ENCODE assay signal across 12 mouse cellular contexts in genomic region chr7:112444985-112445367, GRCm38 (mm10). TPM values are rescaled to one million over a fixed set of nuclear protein-coding genes. Genes with fewer than 3 reads are reported as not detected.
DNase-seq lines count a peak whose midpoint lies in the region; ATAC-seq and TF ChIP-seq lines count a peak whose summit lies in the region.
"Had no signal": no experiment of that assay in that cellular context is flagged by ENCODE, and none has a peak within 500 bp of the region (broad histone marks: within the 10 kb centered on the region; RNA-seq: fewer than 3 reads in every experiment).

No protein-coding gene starts in this region.

- H3K4me2 ChIP-seq in heart, embryonic 12.5 days: peak overlapping the region; percentile 54
- 0 out of 2 replicates have a peak overlapping the region, but pooled peaks have one; percentile 19 for H3K4me2 ChIP-seq in lung, postnatal 0 days (replicated peaks; ENCODE audit: low read depth, low read length)
- H3K4me2 ChIP-seq in liver, postnatal 0 days (ENCODE audit: low read depth, low read length): peak overlapping the region; percentile 27; the same call in 1 of the 2 replicates
- peak overlapping the region; percentile 40 for H3K4me2 ChIP-seq in stomach, postnatal 0 days (replicated peaks; ENCODE audit: low read depth)

- no peaks in the 10 kb centered on the region for H3K27me3 ChIP-seq in heart, embryonic 12.5 days (replicated peaks)
- no peaks in the 10 kb centered on the region for H3K27me3 ChIP-seq in lung, postnatal 0 days (replicated peaks; ENCODE audit: insufficient read depth, low read length)
- H3K27me3 ChIP-seq in liver, postnatal 0 days (ENCODE audit: insufficient read depth, low read length): no peaks in the 10 kb centered on the region
- no peaks in the 10 kb centered on the region for H3K27me3 ChIP-seq in stomach, postnatal 0 days (ENCODE audit: control insufficient read depth, insufficient read depth, low read length)

- H3K4me1 ChIP-seq in heart, embryonic 12.5 days (replicated peaks): peaks cover 60% of the 10 kb centered on the region
- peaks cover 10% of the 10 kb centered on the region for H3K4me1 ChIP-seq in lung, postnatal 0 days (ENCODE audit: insufficient read depth, low read depth, low read length)
- peaks cover 18% of the 10 kb centered on the region for H3K4me1 ChIP-seq in liver, postnatal 0 days (ENCODE audit: insufficient read depth)
- peaks cover 18% of the 10 kb centered on the region for H3K4me1 ChIP-seq in stomach, postnatal 0 days (replicated peaks; ENCODE audit: control insufficient read depth, insufficient read depth)
- H3K4me1 ChIP-seq: megakaryocyte, embryonic 14.5 days had no signal

- intact Hi-C loops in heart, postnatal 14 days (cut with DNase I): no loop called here

- peak overlapping the region; percentile 50 for H3K27ac ChIP-seq in heart, embryonic 12.5 days (ENCODE audit: poor library complexity, severe bottlenecking)
- H3K27ac ChIP-seq in lung, postnatal 0 days (ENCODE audit: low read length): peak overlapping the region; percentile 40
- H3K27ac ChIP-seq in liver, postnatal 0 days (ENCODE audit: low read depth): no peak overlapping the region
- H3K27ac ChIP-seq in stomach, postnatal 0 days (replicated peaks): peak overlapping the region; percentile 81

- H3K9ac ChIP-seq in heart, embryonic 12.5 days: 0 out of 2 replicates have a peak overlapping the region, but pooled peaks have one; percentile 15
- H3K9ac ChIP-seq in lung, postnatal 0 days (replicated peaks; ENCODE audit: low read depth): no peak overlapping the region
- H3K9ac ChIP-seq in liver, postnatal 0 days (replicated peaks): no peak overlapping the region
- H3K9ac ChIP-seq in stomach, postnatal 0 days (ENCODE audit: low read length): peak overlapping the region; percentile 38; the same call in 1 of the 2 replicates

- H3K9me3 ChIP-seq in heart, embryonic 12.5 days (replicated peaks): no peaks in the 10 kb centered on the region; the same call in 1 of the 2 replicates
- H3K9me3 ChIP-seq in lung, postnatal 0 days (ENCODE audit: low read length): no peaks in the 10 kb centered on the region
- no peaks in the 10 kb centered on the region for H3K9me3 ChIP-seq in liver, postnatal 0 days (ENCODE audit: low read length)
- H3K9me3 ChIP-seq in stomach, postnatal 0 days (ENCODE audit: control insufficient read depth, low read length): no peaks in the 10 kb centered on the region
- H3K9me3 ChIP-seq: megakaryocyte, embryonic 14.5 days had no signal

- no peak overlapping the region for H3K4me3 ChIP-seq in heart, embryonic 12.5 days
- no peak overlapping the region for H3K4me3 ChIP-seq in lung, postnatal 0 days (ENCODE audit: low read depth, low read length)
- no peak overlapping the region for H3K4me3 ChIP-seq in liver, postnatal 0 days (ENCODE audit: low read depth, low read length)
- H3K4me3 ChIP-seq in stomach, postnatal 0 days (ENCODE audit: low read depth, low read length): no peak overlapping the region
- H3K4me3 ChIP-seq: megakaryocyte, embryonic 14.5 days had no signal

- 31% methylated on average over 9 of the region's 9 CpGs for WGBS in heart, embryonic 12.5 days
- 39% methylated on average over 9 of the region's 9 CpGs for WGBS in lung, postnatal 0 days
- 43% methylated on average over 9 of the region's 9 CpGs for WGBS in liver, postnatal 0 days (ENCODE audit: insufficient replicate concordance)
- WGBS in stomach, postnatal 0 days: 21% methylated on average over 9 of the region's 9 CpGs

- no peak for DNase-seq in heart, postnatal 14 days
- DNase-seq in lung, postnatal 0 days (ENCODE audit: low spot score): no peak
- no peak for DNase-seq in lung, postnatal 25 days (ENCODE audit: low spot score)
- no peak for DNase-seq in liver, postnatal 0 days
- DNase-seq in stomach, postnatal 0 days (ENCODE audit: low spot score): no peak
- DNase-seq in cerebellum, postnatal 25 days: no peak
- DNase-seq in adrenal gland, adult 18-20 months (ENCODE audit: low spot score in 2 of 2): no peak
- DNase-seq: adrenal gland, postnatal 14 days; B cell, adult 2 months; thymus, adult 18-20 months had no signal

- TF ChIP-seq EP300 in lung, postnatal 0 days (IDR thresholded peaks at IDR 0.05): no peak
- TF ChIP-seq EP300 in liver, postnatal 0 days (IDR thresholded peaks at IDR 0.05; ENCODE audit: low read depth): no peak
- no peak for TF ChIP-seq EP300 in stomach, postnatal 0 days (optimal IDR thresholded peaks at IDR 0.05)

- TF ChIP-seq CTCF in lung, postnatal 0 days (IDR thresholded peaks at IDR 0.05): no peak
- no peak for TF ChIP-seq CTCF in liver, postnatal 0 days (IDR thresholded peaks at IDR 0.05; ENCODE audit: low read depth)
- no peak for TF ChIP-seq CTCF in stomach, postnatal 0 days (IDR thresholded peaks at IDR 0.05; ENCODE audit: low read depth)

- no peak for ATAC-seq in heart, embryonic 12.5 days (ENCODE audit: insufficient number of reproducible peaks, low FRiP score)
- ATAC-seq in lung, postnatal 0 days: no peak
- no peak; the same call in 1 of the 2 replicates for ATAC-seq in liver, postnatal 0 days
- no peak for ATAC-seq in stomach, postnatal 0 days (ENCODE audit: low FRiP score, low TSS enrichment)

- 0 out of 2 replicates have a peak, but pooled peaks cover 2% of the 10 kb centered on the region for H3K36me3 ChIP-seq in heart, embryonic 12.5 days
- H3K36me3 ChIP-seq in lung, postnatal 0 days (ENCODE audit: insufficient read depth, low read length): no peaks in the 10 kb centered on the region
- no peaks in the 10 kb centered on the region for H3K36me3 ChIP-seq in liver, postnatal 0 days (replicated peaks; ENCODE audit: insufficient read depth, low read length)
- H3K36me3 ChIP-seq in stomach, postnatal 0 days (ENCODE audit: control insufficient read depth, insufficient read depth, low read length): no peaks in the 10 kb centered on the region

RNA-seq across cellular contexts. Expression of gene Parva, which starts 17.7 kb away (rescaled TPM):
- 101 and 103 TPM in 2 replicates for polyA plus RNA-seq in heart, embryonic 12.5 days (2016; fragmentation: Nextera tagmentation; extraction: Ambion mirVana)
- total RNA-seq in heart, postnatal 14 days (2021): 10 to 100 TPM; 69.1 to 69.4 TPM
- polyA plus RNA-seq in lung, postnatal 0 days (2015; fragmentation: Nextera tagmentation; extraction: Ambion mirVana): 70.0 and 79.3 TPM in 2 replicates
- 8.0 and 8.6 TPM in 2 replicates for polyA plus RNA-seq in liver, postnatal 0 days (2015; fragmentation: Nextera tagmentation; extraction: Ambion mirVana)
- polyA plus RNA-seq in stomach, postnatal 0 days (2015; fragmentation: Nextera tagmentation; extraction: Ambion mirVana): 69.5 and 72.3 TPM in 2 replicates
- 10 to 100 TPM; 81.0 to 83.7 TPM for total RNA-seq in adrenal gland, adult 18-20 months (2021)

Comparison
In these comparisons a context has a peak if more than half of its experiments do, and no peak if none do; other contexts are left out.
1. H3K9ac ChIP-seq: peak in heart, embryonic 12.5 days (single experiment) and stomach, postnatal 0 days (single experiment); none in lung, postnatal 0 days (single experiment) and liver, postnatal 0 days (single experiment).
2. Peak in every context shown above with its lines, with median percentiles within 50 percentile points of each other: H3K4me2 ChIP-seq.